ENCODE assay signal across 9 mouse cellular contexts in genomic region chr1:54923366-54924308, GRCm38 (mm10). TPM values are rescaled to one million over a fixed set of nuclear protein-coding genes. Genes with fewer than 3 reads are reported as not detected.
DNase-seq lines count a peak whose midpoint lies in the region; ATAC-seq lines count a peak whose summit lies in the region.
"Had no signal": no experiment of that assay in that cellular context is flagged by ENCODE, and none has a peak within 500 bp of the region (broad histone marks: within the 10 kb centered on the region; RNA-seq: fewer than 3 reads in every experiment).

No protein-coding gene starts in this region.

- no peak for ATAC-seq in heart, embryonic 16.5 days (replicated peaks; ENCODE audit: extremely low read depth, insufficient read depth, low FRiP score)
- ATAC-seq in embryonic facial prominence, embryonic 13.5 days (ENCODE audit: insufficient number of reproducible peaks, insufficient read depth, low FRiP score, low TSS enrichment, low read depth) = no peak
- ATAC-seq in midbrain, embryonic 14.5 days (ENCODE audit: low FRiP score, low TSS enrichment) = no peak

- H3K27ac ChIP-seq in heart, embryonic 16.5 days (ENCODE audit: low read length) = no peak overlapping the region; the same call in 1 of the 2 replicates
- no peak overlapping the region for H3K27ac ChIP-seq in heart, embryonic 10.5 days
- no peak overlapping the region for H3K27ac ChIP-seq in embryonic facial prominence, embryonic 13.5 days
- no peak overlapping the region for H3K27ac ChIP-seq in midbrain, embryonic 14.5 days (replicated peaks; ENCODE audit: low read depth, low read length)

- H3K36me3 ChIP-seq in heart, embryonic 16.5 days (ENCODE audit: control insufficient read depth, insufficient read depth) = no peaks in the 10 kb centered on the region
- H3K36me3 ChIP-seq in heart, embryonic 10.5 days = no peaks in the 10 kb centered on the region
- no peaks in the 10 kb centered on the region for H3K36me3 ChIP-seq in embryonic facial prominence, embryonic 13.5 days
- no peaks in the 10 kb centered on the region for H3K36me3 ChIP-seq in midbrain, embryonic 14.5 days (ENCODE audit: control insufficient read depth, insufficient read depth, low read length)
- H3K36me3 ChIP-seq: G1E had no signal

- WGBS in heart, embryonic 16.5 days = 72% methylated on average over 6 of the region's 6 CpGs
- WGBS in heart, embryonic 10.5 days = 66% methylated on average over 6 of the region's 6 CpGs
- 88% methylated on average over 6 of the region's 6 CpGs for WGBS in embryonic facial prominence, embryonic 13.5 days
- WGBS in midbrain, embryonic 14.5 days = 88% methylated on average over 6 of the region's 6 CpGs

- peak overlapping the region; percentile 99 for H3K4me2 ChIP-seq in heart, embryonic 16.5 days (ENCODE audit: low read depth, low read length)
- H3K4me2 ChIP-seq in embryonic facial prominence, embryonic 13.5 days = peak overlapping the region; percentile 83
- H3K4me2 ChIP-seq in midbrain, embryonic 14.5 days (ENCODE audit: low read length) = peak overlapping the region; percentile 75

- peaks cover 30% of the 10 kb centered on the region for H3K4me1 ChIP-seq in heart, embryonic 16.5 days (ENCODE audit: control insufficient read depth, insufficient read depth, low read length)
- H3K4me1 ChIP-seq in heart, embryonic 10.5 days = peaks cover 18% of the 10 kb centered on the region; the same call in 1 of the 2 replicates
- H3K4me1 ChIP-seq in embryonic facial prominence, embryonic 13.5 days = peaks cover 34% of the 10 kb centered on the region
- H3K4me1 ChIP-seq in midbrain, embryonic 14.5 days (ENCODE audit: control insufficient read depth, insufficient read depth, low read length) = peaks cover 18% of the 10 kb centered on the region

- no peak for DNase-seq in heart, embryonic 10.5 days (ENCODE audit: low spot score)
- DNase-seq in B cell, adult 2 months = peak; percentile 45 to 53
- no peak for DNase-seq in midbrain, embryonic 14.5 days
- no peak for DNase-seq in adrenal gland, adult 8-10 months
- no peak for DNase-seq in gastrocnemius, postnatal 10 days
- no peak for DNase-seq in gastrocnemius, adult 8-10 months (ENCODE audit: low spot score in 2 of 2)

- H3K9ac ChIP-seq in heart, embryonic 16.5 days (ENCODE audit: low read length) = no peak overlapping the region
- H3K9ac ChIP-seq in embryonic facial prominence, embryonic 13.5 days = peak overlapping the region; percentile 96; the same call in 1 of the 2 replicates
- no peak overlapping the region; the same call in 1 of the 2 replicates for H3K9ac ChIP-seq in midbrain, embryonic 14.5 days (replicated peaks; ENCODE audit: low read length)

- no peak overlapping the region for H3K4me3 ChIP-seq in heart, embryonic 16.5 days (ENCODE audit: low read length)
- no peak overlapping the region for H3K4me3 ChIP-seq in heart, embryonic 10.5 days
- peak overlapping the region; percentile 92 for H3K4me3 ChIP-seq in embryonic facial prominence, embryonic 13.5 days
- 0 out of 2 replicates have a peak overlapping the region, but pooled peaks have one; percentile 3 for H3K4me3 ChIP-seq in midbrain, embryonic 14.5 days (replicated peaks; ENCODE audit: low read depth, low read length)

- H3K9me3 ChIP-seq in heart, embryonic 16.5 days (replicated peaks; ENCODE audit: control insufficient read depth, low read length) = no peaks in the 10 kb centered on the region
- H3K9me3 ChIP-seq in heart, embryonic 10.5 days = no peaks in the 10 kb centered on the region
- H3K9me3 ChIP-seq in embryonic facial prominence, embryonic 13.5 days = no peaks in the 10 kb centered on the region
- no peaks in the 10 kb centered on the region for H3K9me3 ChIP-seq in midbrain, embryonic 14.5 days (ENCODE audit: control insufficient read depth, low read length)

- no peaks in the 10 kb centered on the region for H3K27me3 ChIP-seq in heart, embryonic 16.5 days (ENCODE audit: control insufficient read depth, insufficient read depth, low read length)
- H3K27me3 ChIP-seq in heart, embryonic 10.5 days (ENCODE audit: insufficient read depth, poor library complexity, severe bottlenecking) = 0 out of 2 replicates have a peak, but pooled peaks cover 4% of the 10 kb centered on the region
- no peaks in the 10 kb centered on the region for H3K27me3 ChIP-seq in embryonic facial prominence, embryonic 13.5 days
- no peaks in the 10 kb centered on the region for H3K27me3 ChIP-seq in midbrain, embryonic 14.5 days (ENCODE audit: control insufficient read depth, insufficient read depth, low read length)

RNA-seq across cellular contexts. Expression of gene Ankrd44, which starts 2.5 kb away (rescaled TPM):
- 8.7 and 11.4 TPM in 2 replicates for polyA plus RNA-seq in heart, embryonic 16.5 days (2015; fragmentation: Nextera tagmentation; extraction: Ambion mirVana)
- polyA plus RNA-seq in heart, embryonic 10.5 days (2016; fragmentation: Nextera tagmentation; extraction: Ambion mirVana) = 10.9 and 11.9 TPM in 2 replicates
- 25.8 and 36.7 TPM in 2 replicates for polyA plus RNA-seq in embryonic facial prominence, embryonic 13.5 days (2015; fragmentation: Nextera tagmentation; extraction: Ambion mirVana)
- polyA plus RNA-seq in midbrain, embryonic 14.5 days (2014; fragmentation: Nextera tagmentation; extraction: Ambion mirVana) = 37.0 and 39.1 TPM in 2 replicates
- total RNA-seq in adrenal gland, adult 8-10 months (2022) = 10 to 100 TPM; 11.6 to 30.3 (median 23.4) TPM
- total RNA-seq in gastrocnemius, postnatal 10 days (2021) = 10 to 100 TPM; 14.5 to 16.9 TPM
- total RNA-seq in gastrocnemius, adult 8-10 months (2022) = 1 to 10 TPM; 4.0 to 6.9 (median 5.7) TPM

Comparison
In these comparisons a context has a peak if more than half of its experiments do, and no peak if none do; other contexts are left out.
1. H3K4me3 ChIP-seq: peak in embryonic facial prominence, embryonic 13.5 days (single experiment) and midbrain, embryonic 14.5 days (single experiment); none in heart, embryonic 16.5 days (single experiment) and heart, embryonic 10.5 days (single experiment).
2. DNase-seq: peak in B cell, adult 2 months (2 of 2); none in heart, embryonic 10.5 days (single experiment), midbrain, embryonic 14.5 days (single experiment), adrenal gland, adult 8-10 months (single experiment), gastrocnemius, postnatal 10 days (single experiment) and gastrocnemius, adult 8-10 months (0 of 2).
3. Peak in every context shown above with its lines, with median percentiles within 50 percentile points of each other: H3K4me2 ChIP-seq.